Mouse (Mus musculus) 3134 (cell line): ENCODE data around the gene 1700009N14Rik.
A peak's percentile ranks its signal among the peaks of the same experiment; 100 is the strongest.

ENCODE experiments used
- DNase-seq: peaks from one replicate; pipeline ENCODE4 v3.0.0-alpha.2; 2011; ENCODE audit warnings: low spot score; ENCODE audit not compliant: insufficient read length; ENCODE audit errors: extremely low read depth

Gene 1700009N14Rik

DNA sequence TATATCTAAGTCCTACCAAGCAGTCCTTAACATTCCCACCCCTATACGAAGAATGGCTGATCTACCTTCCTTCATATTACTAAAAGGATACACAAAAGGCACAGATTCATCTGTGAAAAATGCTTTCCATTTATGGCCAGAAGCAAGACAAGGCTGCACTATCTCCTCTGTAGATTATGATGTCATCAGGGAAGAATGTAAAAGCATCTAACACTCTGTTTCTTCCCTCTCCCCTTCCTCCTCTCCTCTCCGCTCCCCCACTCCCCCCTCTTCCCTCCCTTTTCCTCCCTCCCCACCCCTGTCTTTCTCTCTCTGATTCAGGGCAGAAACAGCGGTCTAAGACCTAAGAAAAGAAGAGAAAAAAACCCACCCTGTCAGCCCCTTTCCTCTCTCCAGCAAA is at the start of gene 1700009N14Rik:
TSS of gene 1700009N14Rik (plus strand) at position 227 of the 400 bp plus-strand sequence.
- DNase-seq = peak; percentile 17

DNA sequence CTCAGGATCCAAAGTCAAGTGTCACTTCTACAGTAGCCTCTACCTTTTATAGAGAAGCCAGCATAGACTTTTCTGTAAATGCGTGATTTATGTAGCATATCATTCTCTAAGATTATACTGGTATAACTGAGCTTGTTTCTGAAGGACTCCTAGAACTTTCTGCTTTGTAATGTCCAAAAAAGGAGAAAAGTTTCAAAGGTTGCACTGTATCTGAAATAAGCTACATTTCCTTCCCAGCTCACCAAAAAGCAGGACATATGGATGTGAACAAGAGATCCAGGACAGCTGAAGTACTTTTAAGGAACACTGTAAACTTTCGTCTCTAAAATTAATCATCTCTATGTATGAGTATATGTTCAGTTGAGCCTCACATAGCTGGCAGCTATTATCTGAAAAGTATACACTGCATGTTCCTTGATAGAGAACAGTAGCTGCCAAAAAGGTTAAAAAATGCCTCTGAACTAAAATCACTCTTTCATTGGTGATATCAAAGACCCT is 12.2 kb upstream of the 1700009N14Rik start:
- no peak for DNase-seq

DNA sequence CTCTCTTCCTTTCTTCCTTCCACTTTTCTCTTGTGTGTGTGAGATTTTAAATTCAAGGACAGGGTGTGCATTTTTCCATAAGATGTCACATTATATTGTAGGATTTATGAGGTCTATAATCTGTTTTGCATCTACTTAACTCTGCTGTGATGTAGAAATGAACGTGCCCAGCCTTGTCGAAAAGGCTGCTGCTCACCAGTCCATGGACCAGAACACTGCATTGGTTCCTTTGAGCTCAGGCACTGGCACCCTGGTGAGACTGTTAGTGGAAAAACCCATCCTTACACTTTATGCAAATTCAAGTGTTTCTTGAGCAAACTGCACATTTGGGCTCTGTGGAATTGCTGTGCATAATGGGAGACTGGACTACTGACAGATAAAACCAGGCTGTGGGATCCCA is 24.2 kb downstream of the 1700009N14Rik start:
- DNase-seq = no peak

DNA sequence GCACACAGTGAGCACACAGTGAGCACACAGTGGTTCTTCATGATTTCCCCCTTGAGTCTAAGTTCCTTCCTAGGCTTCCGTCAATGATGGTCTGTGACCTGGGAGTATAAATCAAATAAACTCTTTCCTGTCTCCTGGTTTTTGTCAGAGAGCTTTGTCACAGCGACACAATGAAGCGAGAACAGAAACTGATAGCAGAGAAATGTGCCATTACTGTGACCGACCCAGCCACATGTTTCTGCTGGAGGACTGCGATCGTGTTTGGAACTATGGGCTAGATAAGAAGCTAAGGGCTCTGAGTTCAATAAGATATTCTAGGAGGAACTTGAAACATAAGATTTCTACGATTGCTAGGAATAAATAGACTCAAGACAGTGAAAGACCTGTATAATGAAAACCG is 36.3 kb downstream of the 1700009N14Rik start:
- DNase-seq = no peak

DNA sequence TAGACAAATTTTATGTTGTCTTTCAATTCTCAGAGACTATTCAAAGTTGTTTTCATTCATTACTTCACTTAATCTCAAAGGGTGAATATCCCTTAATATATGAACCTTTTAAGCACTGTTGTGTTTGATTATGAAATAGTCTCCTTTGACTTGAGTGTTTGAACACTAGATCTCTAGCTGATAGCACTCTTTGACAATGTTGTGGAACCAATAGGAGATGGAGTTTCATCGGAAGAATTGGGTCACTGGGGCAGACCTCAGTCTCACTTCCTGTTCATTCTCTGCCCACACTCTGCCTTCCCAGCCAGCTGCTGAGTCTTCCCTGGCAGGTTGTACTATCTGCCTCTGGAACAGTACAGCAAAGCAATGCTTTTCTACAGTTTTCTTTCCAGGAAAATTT is 43.5 kb downstream of the 1700009N14Rik start:
- no peak for DNase-seq

DNA sequence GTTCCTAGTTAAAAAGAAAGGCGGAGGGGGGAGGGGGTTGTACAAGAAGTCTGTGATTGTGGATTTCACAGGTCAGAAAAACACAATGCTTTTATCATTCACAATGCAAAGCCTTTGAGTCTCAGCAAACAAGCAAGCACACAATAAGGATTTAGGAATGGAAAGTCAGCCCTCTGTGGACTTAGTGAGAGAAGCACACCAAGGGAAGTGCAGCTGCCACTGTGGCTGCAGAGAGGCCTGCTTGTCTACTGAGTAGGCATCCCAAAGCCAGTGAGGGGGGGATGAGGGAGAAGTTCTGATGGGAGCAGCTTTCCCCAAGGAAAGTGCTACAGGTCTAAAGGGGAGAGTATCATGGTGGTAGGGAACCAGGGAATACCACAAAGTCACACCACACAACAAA is 45.8 kb downstream of the 1700009N14Rik start:
- DNase-seq = no peak
